Mouse (Mus musculus) gastrocnemius, postnatal 36 days (tissue): Measurements from ENCODE around the gene Rcor2. TPM values are rescaled to one million over a fixed set of nuclear protein-coding genes. Genes with fewer than 3 reads are reported as not detected.
A peak's percentile ranks its signal among the peaks of the same experiment; 100 is the strongest.

Experiments
- DNase-seq, 2 experiments: peaks; one replicate each; pipeline ENCODE4 v3.0.0; 2022
- intact Hi-C: fragments of 180-260 bp; cut with DNase I; formaldehyde crosslinking; loops from one replicate; pipeline ENCODE4 v1.15.1; 2025
- total RNA-seq, 2 experiments: library from RNA; stranded (reverse); gene quantifications; 2 replicates each; pipeline ENCODE4 v1.2.3; 2021

The Rcor2 gene
- total RNA-seq, 2 experiments from 2014 or later, result 1.8 to 2.1 TPM

DNA sequence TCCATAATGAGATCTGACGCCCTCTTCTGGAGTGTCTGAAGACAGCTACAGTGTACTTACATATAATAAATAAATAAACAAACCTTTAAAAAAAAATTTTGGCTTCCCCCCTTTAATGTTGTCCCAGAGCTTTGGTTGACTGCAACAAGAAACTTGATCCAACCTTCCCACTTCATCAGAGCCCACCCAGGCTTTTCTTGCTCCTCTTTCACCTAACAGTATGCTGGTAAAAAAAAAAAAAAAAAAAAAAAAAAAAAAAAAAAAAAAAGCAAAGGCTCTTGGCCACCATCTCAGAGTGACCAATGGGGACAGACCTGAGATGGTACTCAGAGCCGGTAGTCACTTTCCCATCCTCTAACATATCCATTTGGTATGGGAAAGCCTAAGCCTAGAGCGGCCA is 21.2 kb downstream of the Rcor2 start:
- intact Hi-C loops, result no loop called here
- DNase-seq, result no peak

DNA sequence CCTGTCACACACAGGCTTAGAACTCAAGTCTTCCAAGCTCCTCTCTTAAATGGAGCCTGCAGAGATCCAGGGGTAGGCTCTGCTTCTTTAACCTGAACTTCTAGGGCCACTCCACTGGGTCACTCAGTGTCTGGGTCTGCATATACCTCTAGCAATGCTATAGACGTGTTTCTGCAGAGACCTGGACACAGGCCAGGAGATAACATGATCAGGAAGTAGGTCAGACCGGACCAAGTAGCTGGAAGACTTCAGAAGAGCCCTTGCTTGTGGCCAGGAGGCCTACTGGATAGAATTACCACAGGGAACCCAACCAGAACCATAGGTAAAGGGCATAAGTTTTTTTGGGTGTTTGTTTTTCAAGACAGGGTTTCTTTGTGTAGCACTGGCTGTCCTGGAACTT is 22.6 kb downstream of the Rcor2 start:
- intact Hi-C loops, result no loop called here
- DNase-seq, result no peak

DNA sequence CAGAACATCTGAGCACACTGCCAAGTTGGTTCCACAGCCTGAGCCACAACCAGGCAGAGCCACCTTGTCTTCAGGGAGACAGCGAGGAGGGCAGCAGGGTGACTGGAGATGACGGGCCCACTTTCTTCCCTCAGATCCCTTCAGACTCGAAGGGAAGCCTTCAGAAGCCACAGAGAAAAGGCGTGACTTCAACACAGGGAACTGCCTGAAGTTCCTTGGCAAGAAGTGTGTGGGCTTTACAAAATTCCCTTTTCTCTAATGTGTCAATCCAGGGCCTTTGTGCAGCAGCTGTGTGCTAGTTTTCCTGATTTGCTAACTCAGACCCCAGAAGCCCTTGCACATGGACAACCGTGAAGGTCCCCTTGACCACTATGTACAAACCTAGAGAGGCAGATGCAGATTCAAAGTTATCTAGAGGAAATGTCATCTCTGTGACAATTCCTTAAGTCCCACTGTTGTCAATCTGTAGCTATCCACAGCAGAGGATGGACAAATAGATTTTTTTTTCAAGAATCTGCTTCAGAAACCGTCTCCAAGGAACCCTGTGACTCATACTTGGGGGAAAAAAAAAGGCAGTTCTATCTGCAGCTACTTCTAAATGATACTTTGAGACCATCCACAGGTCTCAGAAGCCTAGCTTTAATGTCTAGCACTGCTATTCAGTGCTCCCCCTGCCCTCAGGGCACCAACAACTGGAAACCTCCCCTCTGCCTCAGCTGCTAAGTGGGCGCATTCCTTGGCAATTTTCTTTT is 25.0 kb downstream of the Rcor2 start:
- intact Hi-C loops, result no loop called here
- no peak for DNase-seq

DNA sequence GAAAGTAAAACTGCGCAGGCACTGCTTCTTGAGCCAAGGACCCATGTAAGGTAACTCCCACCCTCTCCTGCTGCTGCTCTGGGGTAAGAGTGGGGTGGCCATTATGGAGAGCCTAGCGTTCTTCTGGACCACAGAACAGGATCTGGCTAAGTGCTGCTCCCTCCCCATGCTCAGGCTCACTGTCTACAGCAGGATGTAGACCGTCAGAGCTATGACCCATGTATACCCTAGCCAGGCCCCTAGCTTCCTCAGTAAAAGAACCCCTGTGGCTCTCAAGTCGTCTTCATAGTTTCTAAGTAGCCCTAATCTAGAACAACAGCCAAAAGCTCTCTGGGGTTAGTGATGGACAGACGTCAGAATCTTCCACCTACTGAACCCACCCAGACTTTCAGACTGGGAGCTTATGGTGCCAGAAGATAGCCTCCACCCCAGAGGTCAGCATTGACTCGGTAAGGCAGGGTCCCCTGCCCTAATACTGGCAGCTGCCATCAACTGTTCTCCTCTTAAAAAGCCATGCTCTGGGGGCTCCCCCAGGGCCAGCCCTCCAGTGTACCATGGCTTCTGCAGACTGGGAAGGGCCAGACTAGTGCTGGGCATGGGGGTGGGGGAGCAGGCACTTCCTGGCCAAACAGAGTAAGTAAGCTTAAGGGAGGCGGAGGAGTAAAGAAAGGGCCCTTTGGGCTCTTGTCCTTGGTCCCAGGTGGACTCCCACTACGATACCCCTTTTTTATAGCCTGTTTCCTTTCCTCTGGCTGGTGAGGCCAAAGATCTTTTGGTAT is 27.2 kb downstream of the Rcor2 start:
- intact Hi-C loops, result no loop called here
- DNase-seq, result no peak

DNA sequence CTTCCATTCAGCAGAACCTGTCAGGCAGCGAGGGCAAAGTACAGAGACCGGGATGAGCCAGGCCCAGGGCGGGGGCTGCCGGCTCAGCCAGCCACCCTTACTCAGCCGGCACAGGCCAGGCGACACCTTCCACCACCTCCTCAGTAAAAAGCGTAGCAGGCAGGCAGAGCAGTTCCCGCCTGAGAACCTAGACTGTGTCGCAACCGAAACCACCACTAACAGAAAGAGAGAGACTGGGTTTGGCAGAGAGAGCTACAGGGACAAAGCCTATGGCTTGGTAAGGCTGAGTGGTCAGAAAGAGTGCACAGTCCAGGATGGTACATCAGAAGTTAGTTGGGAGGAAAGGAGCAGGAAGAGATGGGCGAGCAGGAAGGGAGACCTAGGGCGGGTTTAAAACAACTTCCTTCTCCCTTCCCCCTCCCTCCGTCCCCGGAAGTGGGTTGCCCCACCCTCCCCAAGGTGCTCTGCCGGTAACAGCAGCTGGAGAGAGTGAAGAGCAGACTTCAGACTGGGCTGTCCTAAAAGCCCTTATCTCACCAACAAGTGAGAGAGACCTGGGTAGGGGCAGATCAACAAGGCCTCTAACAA is 28.0 kb downstream of the Rcor2 start:
- DNase-seq, result no peak
- intact Hi-C loops, result loop anchor here (5.0 kb wide), 1 partner anchor 37 kb away; no protein-coding TSS in a partner anchor

DNA sequence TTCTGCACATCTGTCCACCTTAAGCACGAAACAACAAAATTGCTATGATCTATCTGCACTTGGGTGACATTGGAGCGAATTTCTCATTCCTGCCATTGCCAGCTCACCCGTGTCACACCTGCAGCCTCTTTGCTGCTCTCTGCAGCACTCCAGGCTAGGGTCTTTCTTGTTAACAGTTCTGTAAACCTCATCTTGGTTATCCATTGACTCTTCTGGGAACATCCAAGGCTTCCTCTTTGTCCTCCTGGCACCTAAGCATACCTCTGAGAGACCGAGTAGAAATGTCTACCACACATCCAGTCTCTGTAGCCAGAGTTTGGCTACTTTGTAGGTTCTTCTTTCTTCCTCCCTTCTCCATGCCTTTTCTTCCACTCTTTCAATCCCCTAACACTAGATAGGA is 28.8 kb downstream of the Rcor2 start:
- intact Hi-C loops, result loop anchor here (5.0 kb wide), 1 partner anchor 36 kb away; no protein-coding TSS in a partner anchor
- DNase-seq, result no peak

DNA sequence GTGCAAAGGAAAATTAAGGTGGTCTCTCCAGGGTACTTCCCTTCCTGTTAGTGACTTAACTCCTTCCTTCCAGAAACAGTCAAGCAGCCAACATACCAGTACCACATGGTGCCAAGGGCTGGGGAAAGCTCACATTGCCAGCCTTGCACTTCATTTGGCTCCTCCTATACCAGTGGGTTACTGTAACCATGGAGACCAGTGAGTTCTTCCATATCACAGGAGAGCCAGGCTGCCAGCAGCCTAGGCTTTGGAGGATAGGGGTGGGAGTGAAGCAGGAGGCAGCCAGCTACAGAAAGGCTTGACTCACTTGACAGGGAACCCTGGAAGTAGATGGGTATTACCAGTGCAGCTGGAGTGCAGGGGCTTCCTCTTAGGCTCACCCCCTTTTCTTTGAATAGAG is 31.9 kb downstream of the Rcor2 start:
- intact Hi-C loops, result loop anchor here (5.0 kb wide), 1 partner anchor 33 kb away; no protein-coding TSS in a partner anchor
- no peak for DNase-seq

DNA sequence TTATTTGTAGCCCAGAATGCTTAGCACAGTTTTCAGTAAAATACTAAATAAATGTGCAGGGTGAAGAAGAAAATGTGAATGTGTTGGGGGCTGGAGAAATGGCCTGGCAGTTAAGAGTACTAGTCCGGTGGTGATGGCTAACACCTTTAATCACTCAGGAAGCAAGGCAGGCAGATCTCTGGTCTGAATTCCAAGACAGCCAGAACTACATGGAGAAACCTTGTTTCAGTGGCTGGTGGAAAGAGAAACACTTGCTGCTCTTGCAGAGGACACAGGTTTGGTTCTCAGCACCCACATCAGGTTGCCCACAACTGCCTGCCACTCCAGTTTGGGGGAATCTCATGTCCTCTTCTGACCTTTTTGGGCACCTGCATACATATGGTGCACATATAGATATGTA is 33.0 kb downstream of the Rcor2 start:
- intact Hi-C loops, result no loop called here

DNA sequence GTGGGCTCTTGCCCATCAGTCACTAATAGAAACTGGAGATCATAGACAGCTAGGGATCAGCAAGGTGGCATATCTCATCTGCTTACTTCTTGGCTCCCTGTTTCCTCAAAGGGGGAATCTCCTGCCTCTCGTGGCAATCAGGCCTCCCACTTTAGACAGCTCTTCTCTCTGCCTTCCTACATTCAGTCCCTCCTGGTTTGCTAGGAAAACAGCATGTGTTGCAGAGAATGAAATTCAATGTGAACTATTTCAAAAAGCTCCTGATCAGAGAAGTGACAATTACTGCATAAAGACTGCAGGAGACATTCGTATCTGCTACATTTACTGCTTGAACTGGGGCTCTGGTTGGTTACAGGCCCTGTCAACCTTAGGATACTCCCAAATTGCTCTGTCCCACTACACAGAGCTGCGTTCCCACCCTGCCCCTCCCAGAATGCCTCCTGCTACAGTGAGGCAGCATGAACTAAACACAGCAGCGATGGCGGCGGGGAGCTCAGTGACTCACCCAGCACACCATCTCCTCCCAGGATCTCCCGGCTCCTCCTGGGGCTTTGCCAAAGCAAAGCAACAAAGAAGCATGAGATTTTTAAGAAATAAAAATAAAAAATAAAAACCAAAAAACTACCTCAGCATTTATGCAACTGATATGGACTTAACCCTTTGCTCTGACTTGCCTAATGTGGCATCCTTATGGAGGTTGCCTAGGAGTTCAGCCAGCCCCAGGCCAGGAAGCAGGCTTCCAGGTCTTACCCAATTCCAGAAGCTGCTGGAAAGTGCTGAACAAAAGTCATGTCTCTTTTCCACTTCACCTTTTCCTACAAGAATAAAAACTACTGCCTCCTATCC is 34.7 kb downstream of the Rcor2 start:
- intact Hi-C loops, result no loop called here
- DNase-seq, result no peak

More for the DNA sequence above, 33.0 kb downstream of the Rcor2 start:
- no peak for DNase-seq

DNA sequence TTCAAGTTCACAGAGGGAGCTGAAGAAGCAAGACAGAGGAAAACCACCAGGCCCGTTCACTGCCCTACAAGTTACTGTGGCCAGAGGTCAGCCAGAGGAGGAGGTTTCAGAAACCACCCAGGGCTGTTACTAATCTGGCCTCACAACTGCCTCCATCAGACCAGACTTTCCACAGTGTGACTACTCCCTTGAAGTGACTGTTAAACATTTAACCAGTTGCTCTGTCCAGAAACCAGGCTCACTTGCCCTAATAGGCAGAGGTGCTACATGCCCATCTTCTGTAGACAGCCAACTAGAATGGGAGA is 35.3 kb downstream of the Rcor2 start:
- DNase-seq, result no peak
- intact Hi-C loops, result no loop called here

DNA sequence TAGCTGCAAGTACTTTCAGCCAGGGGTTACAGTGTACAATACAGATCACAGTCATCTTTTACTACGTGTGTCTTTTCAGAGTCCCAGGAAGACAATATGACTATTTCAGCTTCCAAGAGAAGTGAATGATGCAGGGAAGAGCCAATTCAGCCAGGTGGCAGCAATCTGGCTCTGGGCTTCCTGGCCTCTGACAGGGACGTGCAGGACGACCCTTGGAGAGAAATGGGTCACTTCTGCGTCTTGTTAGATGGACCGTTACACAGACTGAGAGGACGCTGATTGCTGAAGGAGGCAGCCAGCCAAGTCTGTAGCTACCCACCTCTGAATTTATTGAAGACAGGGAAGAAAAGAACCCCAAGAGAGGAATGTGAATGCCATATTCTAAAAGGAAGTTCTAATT is 36.7 kb downstream of the Rcor2 start:
- DNase-seq, result no peak
- intact Hi-C loops, result no loop called here

DNA sequence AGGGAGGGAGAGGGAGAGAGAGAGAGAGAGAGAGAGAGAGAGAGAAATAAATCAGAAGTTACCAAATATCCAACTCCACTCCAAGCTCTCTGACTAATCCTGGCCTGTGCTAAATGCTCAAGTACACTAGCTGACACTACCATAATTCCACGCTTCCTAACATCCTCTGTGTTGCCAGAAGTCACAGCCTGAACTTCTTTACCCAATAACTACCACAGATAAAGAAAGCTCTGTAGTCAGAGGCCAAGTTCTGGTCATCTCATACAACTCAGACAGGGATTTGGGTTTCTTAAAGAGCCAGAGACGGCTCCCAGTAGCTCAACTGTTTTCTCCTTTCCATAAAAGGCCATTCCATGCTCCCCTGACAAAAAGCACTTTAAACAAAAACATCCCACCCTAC is 37.7 kb downstream of the Rcor2 start:
- DNase-seq, result no peak
- intact Hi-C loops, result no loop called here

DNA sequence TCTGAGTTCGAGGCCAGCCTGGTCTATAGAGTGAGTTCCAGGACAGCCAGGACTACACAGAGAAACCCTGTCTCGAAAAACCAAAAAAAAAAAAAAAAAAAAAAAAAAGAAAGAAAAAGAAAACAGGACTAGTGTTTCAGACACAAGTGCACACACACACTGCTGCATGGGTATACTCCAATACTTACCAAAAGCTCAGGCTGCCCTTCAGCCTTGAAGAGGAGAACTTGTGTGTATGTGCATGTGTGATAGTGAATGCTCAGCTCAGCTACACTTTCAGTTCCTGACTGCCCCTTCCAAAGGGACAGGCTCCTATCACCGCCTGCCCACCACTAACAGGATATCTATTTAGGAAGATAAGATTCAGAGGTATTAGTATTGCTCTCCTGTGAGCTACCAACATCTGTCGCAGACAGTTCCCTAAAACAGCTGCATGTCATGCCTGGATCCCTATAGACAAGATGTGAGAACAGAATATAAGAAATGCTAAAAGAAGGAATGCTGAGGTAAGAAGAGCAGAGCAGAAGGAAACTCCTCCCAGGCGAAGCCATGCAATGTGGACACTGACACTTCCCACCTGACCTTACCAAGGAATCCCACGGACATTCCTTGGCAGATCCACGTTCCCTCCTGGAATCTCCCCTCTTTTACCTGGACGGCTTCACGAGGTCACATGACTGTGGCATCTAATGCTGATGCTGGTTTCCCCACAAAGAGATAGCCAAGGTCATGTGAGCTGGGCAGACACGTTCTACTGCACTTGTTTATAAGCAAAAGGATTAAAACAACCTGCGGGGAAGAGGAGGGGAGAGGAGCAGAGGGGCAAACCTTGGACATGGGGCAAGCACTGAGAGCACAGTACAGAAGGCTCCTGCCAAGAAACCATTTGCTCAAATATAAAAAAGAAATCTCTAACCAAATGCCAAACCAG is 38.5 kb downstream of the Rcor2 start:
- DNase-seq, result no peak
- intact Hi-C loops, result no loop called here

DNA sequence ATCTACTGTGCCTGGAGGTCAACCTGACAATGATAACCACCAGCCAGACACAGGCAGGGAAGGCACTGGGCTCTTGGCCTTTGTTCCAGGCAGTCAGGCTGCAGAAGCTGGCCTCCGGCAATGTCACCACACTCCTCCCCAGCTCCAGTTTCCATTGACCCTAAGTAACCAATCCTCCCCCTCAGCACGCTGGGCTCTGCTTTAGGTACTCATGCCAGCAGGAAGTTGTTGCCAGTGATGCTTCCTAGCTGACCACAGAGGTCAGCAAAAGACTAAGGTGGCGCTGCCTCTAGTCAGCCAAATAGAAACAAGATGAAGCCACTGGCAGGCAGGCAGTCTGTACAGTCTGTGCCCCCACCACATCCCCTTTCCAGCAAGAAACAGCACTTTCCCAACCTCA is 39.8 kb downstream of the Rcor2 start:
- intact Hi-C loops, result no loop called here
- peak in 1 of 2 experiments; percentile 59 for DNase-seq

DNA sequence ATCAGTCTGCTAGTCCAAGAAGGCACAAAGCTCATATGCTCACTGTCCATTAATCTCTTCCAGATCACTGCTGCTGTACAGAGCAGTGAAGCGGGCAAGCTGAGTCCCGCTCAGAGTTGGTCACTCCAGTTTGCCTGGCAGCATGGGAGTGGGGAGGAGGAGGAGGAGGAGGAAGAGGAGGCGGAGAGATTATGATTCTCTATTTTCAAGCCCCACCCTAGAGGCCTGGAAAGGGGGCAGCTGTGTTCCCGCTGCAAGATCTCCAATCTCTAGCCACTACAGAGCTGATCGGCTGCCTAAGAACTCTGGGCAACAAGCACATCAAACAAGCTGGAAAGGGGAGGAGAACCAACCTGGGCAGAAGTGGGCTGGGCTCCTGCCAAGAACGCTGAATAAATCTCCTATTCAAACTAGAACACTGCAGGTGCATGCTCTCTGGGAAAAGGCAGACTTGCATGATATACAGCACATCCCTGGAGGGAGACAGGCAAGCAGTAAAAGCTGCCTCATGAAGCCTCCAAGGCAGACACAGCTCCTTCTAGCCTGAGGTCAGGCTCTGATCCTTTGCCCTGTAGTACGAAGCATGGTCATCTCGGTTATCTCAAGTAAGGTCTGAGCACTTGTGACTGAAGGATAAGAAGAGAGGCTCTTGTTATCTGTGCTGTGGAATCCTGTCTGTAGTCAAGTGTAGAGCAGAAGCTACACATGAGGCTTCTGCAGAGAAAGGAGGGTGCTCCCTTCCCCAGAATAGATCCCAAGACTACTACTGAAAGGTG is 41.1 kb downstream of the Rcor2 start:
- intact Hi-C loops, result no loop called here
- DNase-seq, result no peak

DNA sequence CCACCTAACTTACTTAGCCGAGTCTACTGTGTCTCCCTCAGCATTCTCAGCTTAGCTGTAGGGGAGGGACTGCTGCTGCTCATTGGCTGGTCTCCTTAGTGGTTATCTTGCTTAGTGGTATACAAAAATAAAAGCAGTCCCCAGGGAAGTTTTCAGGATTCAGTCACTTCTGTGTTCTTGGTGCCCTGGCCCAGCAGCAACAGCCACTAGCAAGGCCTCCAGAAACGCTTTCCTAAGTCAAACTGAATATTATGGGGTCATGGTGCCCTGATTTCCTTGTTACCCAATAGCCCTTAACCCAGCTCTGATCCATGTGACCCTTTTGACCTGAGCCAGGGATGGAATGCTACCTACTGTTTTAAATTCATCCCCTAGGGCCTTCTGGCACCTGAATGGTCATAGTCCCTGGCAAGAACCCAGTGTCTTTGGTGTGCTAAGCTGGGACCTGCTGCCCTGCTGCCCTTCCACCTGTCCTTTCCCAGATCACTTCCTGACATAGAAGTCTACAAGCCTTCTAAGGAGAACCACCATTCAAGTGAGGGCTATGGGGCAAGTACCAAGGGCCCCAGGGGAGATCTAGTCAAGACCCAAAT is 42.7 kb downstream of the Rcor2 start:
- intact Hi-C loops, result loop anchor here (2.0 kb wide), 1 partner anchor 31 kb away; the partner anchor contains the start of gene Mark2
- DNase-seq, result no peak

DNA sequence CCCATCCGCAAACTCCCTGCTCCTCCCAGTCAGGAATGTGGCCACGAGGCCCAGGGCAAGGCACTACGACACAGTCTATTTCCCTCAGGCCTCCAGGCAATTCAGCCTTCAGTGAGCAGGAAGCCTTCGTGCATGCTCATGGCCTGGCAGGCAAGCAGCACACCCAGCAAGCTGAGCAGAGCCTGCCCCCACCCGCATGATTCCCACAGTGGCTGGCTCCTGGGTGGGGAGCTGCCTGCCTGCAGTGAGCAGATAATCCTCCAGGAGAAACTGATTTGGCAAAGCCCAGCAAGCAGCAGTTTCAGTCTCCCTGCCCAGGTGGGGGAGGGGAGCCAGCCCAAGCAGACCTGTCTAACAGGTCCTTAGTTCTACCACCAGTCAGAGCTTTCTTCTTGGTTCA is 43.6 kb downstream of the Rcor2 start:
- intact Hi-C loops, result loop anchor here (2.0 kb wide), 1 partner anchor 30 kb away; the partner anchor contains the start of gene Mark2

DNA sequence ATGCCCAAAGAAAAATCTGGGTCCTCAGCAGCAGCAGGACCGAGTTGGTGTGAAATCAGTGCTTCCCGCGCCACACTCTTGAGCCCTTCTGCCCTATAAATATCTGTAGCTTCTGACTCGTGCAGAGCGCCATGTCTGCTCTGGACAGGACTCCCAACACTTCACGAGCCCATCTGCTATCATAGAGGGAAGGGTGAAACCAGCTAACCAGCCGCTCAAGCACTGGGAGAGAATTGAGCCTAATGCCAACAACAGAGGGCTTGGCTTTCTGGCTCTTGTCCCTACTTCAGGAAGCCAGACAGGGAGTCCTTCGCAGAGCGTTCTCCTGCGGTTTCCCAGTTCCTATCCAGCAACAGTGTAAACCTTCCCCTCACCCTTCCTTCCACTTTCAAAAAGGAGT is 44.2 kb downstream of the Rcor2 start:
- DNase-seq, result no peak
- intact Hi-C loops, result loop anchor here (2.0 kb wide), 1 partner anchor 29 kb away; the partner anchor contains the start of gene Mark2

More for the DNA sequence above, 43.6 kb downstream of the Rcor2 start:
- peak; percentile 16 to 39 for DNase-seq
